Mouse (Mus musculus) stomach, postnatal 0 days (tissue): ENCODE results near the gene Chchd6.

Source experiments
- CTCF ChIP-seq: IDR thresholded peaks from 2 replicates; pipeline ENCODE4 v1.5.1; 2016; ENCODE audit warnings: antibody characterized with exemption, low read depth, mild to moderate bottlenecking, moderate library complexity
- EP300 ChIP-seq: optimal IDR thresholded peaks from 2 replicates; pipeline ENCODE3; 2016; ENCODE audit warnings: antibody characterized with exemption

DNA sequence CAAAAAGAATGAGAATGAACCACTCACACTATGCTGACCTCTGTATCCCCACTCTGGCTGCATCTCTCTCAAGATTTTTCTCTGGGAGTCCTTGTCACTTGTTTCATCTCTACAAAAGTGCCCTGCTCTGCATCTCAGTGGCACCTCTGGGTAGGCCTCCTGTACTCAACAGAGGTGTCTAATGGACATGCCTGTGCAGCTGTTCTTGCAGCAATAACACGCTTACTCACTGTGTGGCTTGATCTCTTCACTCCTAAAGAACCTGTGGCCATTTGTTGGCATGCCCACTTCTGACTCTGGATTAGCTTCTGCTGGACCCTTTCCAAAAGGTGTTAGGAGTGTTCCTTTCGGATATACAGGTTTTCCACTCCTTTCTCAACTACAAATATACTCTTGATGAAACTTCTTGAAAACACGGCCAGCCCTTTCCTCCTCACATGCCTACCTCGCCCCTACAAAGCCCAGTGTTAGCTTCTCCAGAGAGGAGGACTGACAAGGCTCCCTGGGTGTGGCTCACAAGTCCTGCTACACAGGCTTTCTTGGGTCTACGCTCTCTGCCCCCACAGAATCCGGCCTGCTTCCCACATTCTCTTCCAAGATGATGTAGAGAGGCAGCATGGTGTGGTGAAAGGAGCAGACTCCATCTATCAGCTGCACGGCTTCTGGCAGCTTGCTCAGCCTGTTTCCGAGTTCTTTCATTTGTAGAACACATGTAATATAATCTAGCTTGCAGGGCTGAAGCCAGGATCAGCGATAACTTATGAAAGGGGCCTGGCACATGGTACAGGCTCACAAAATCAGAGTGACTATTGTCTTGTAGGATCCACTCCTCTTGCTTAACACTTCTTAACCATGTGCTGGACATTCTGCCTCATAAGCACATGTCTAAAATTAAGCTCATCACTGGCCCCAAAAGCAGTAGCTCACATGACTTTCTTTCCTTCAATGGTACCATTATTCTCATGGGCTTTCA lies 133.9 kb downstream of the Chchd6 start:
- no peak for TF ChIP-seq CTCF
- TF ChIP-seq EP300: peak; percentile 52
